Comparison of ENCODE assay signal across 24 mouse cellular contexts in genomic region chr1:27503807-27504206, GRCm38 (mm10).
"Had no signal": no experiment of that assay in that cellular context is flagged by ENCODE, and none has a peak within 500 bp of the region (broad histone marks: within the 10 kb centered on the region; RNA-seq: fewer than 3 reads in every experiment).

No protein-coding gene starts in this region.

- H3K27ac ChIP-seq: kidney, postnatal 0 days; layer of hippocampus, adult 2 months; limb, embryonic 10.5 days; limb, embryonic 13.5 days; liver, embryonic 12.5 days; liver, embryonic 15.5 days; lung, embryonic 15.5 days; midbrain, embryonic 10.5 days; midbrain, embryonic 13.5 days; neural tube, embryonic 13.5 days had no signal

- H3K4me3 ChIP-seq: layer of hippocampus, adult 2 months; limb, embryonic 10.5 days; limb, embryonic 13.5 days; liver, embryonic 12.5 days; liver, embryonic 15.5 days; lung, embryonic 15.5 days; megakaryocyte, embryonic 14.5 days; midbrain, embryonic 10.5 days; midbrain, embryonic 13.5 days; myocyte; neural tube, embryonic 13.5 days had no signal

- DNase-seq: kidney, adult 2 months; kidney, postnatal 25 days; layer of hippocampus, adult 9-11 months; liver; lung, adult 18-20 months; lung, postnatal 10 days; lung, postnatal 36 days; thymus, adult 2 months; thymus, postnatal 14 days; thymus, postnatal 4 days had no signal

- ATAC-seq: intestine, postnatal 0 days; liver, embryonic 12.5 days; midbrain, embryonic 13.5 days; midbrain, embryonic 16.5 days had no signal
